Mouse (Mus musculus) regulatory T cell (primary cell): ENCODE measurements around the gene Gm20388.

ENCODE experiments used
- in situ Hi-C: fragments of 300-600 bp; cut with MboI, MseI; formaldehyde crosslinking; loops from one replicate; pipeline ENCODE4 v1.15.1; 2025; ENCODE audit warnings: high pct_unique_total_duplicates

Gene Gm20388

GRCm38 (mm10) chr8:120559654-120560053, 649.0 kb downstream of the Gm20388 start:
- in situ Hi-C loops: no loop called here

GRCm38 (mm10) chr8:120560535-120560934, 649.9 kb downstream of the Gm20388 start:
- in situ Hi-C loops: no loop called here

GRCm38 (mm10) chr8:120561539-120562435, 651.1 kb downstream of the Gm20388 start:
- in situ Hi-C loops: no loop called here

GRCm38 (mm10) chr8:120562680-120563347, 652.2 kb downstream of the Gm20388 start:
- in situ Hi-C loops: no loop called here

- in situ Hi-C loops: no loop called here
These were observed 652.7 kb downstream of the Gm20388 start for GRCm38 (mm10) chr8:120563348-120563724.

- in situ Hi-C loops: no loop called here
These were observed 653.5 kb downstream of the Gm20388 start for GRCm38 (mm10) chr8:120563851-120564837.

GRCm38 (mm10) chr8:120565151-120565711, 654.6 kb downstream of the Gm20388 start:
- in situ Hi-C loops: no loop called here

- in situ Hi-C loops: no loop called here
These were observed 656.0 kb downstream of the Gm20388 start for GRCm38 (mm10) chr8:120566681-120567080.

GRCm38 (mm10) chr8:120567731-120568130, 657.1 kb downstream of the Gm20388 start:
- in situ Hi-C loops: no loop called here

GRCm38 (mm10) chr8:120568164-120568798, 657.6 kb downstream of the Gm20388 start:
- in situ Hi-C loops: no loop called here

GRCm38 (mm10) chr8:120569123-120569522, 658.5 kb downstream of the Gm20388 start:
- in situ Hi-C loops: no loop called here

GRCm38 (mm10) chr8:120569939-120570715, 659.5 kb downstream of the Gm20388 start:
- in situ Hi-C loops: no loop called here

GRCm38 (mm10) chr8:120571561-120571960, 660.9 kb downstream of the Gm20388 start:
- in situ Hi-C loops: no loop called here

GRCm38 (mm10) chr8:120572534-120572933, 661.9 kb downstream of the Gm20388 start:
- in situ Hi-C loops: no loop called here

GRCm38 (mm10) chr8:120573866-120574265, 663.2 kb downstream of the Gm20388 start:
- in situ Hi-C loops: no loop called here

GRCm38 (mm10) chr8:120574941-120575340, 664.3 kb downstream of the Gm20388 start:
- in situ Hi-C loops: no loop called here

- in situ Hi-C loops: no loop called here
These were observed 665.2 kb downstream of the Gm20388 start for GRCm38 (mm10) chr8:120575801-120576200.

GRCm38 (mm10) chr8:120577821-120578220, 667.2 kb downstream of the Gm20388 start:
- in situ Hi-C loops: no loop called here

- in situ Hi-C loops: no loop called here
These were observed 669.8 kb downstream of the Gm20388 start for GRCm38 (mm10) chr8:120580336-120581000.
